Mouse (Mus musculus) myocyte (in vitro differentiated cells): ENCODE measurements around the gene Ptprd. TPM values are rescaled to one million over a fixed set of nuclear protein-coding genes. Genes with fewer than 3 reads are reported as not detected.

Experiments used
- H3K27me3 ChIP-seq: one replicate; pipeline ENCODE4 v1.6.1; 2011; ENCODE audit not compliant: control insufficient read depth, insufficient read depth, insufficient read length
- H3K36me3 ChIP-seq: one replicate; pipeline ENCODE4 v1.6.1; 2011; ENCODE audit not compliant: control insufficient read depth, insufficient read depth
- H3K4me2 ChIP-seq: one replicate; pipeline ENCODE4 v1.6.1; 2011; ENCODE audit warnings: low read depth, control low read depth
- H3K4me3 ChIP-seq: one replicate; pipeline ENCODE4 v1.5.1; 2011; ENCODE audit warnings: mild to moderate bottlenecking, control low read depth, moderate library complexity
- H3K79me2 ChIP-seq: one replicate; pipeline ENCODE4 v1.6.1; 2011; ENCODE audit not compliant: control insufficient read depth, insufficient read depth
- H3ac ChIP-seq: one replicate; pipeline ENCODE4 v1.6.1; 2011; ENCODE audit not compliant: control insufficient read depth, insufficient read length
- CEBPB ChIP-seq: IDR thresholded peaks from 2 replicates; pipeline ENCODE4 v1.6.1; 2011; ENCODE audit warnings: mild to moderate bottlenecking, moderate library complexity; ENCODE audit not compliant: poor library complexity, insufficient read depth, severe bottlenecking
- E2F4 ChIP-seq: IDR thresholded peaks from one replicate; pipeline ENCODE4 v1.6.1; 2011; ENCODE audit warnings: mild to moderate bottlenecking, control low read depth, moderate library complexity; ENCODE audit not compliant: insufficient read depth
- MAX ChIP-seq: IDR thresholded peaks from one replicate; pipeline ENCODE4 v1.6.1; 2011; ENCODE audit warnings: low read depth, mild to moderate bottlenecking, control low read depth
- MYOD1 ChIP-seq, 3 experiments: IDR thresholded peaks; one replicate each; pipeline ENCODE4 v1.6.1; 2011; ENCODE audit warnings: control low read depth in 2 of 3, low read depth in 2 of 3, mild to moderate bottlenecking in 2 of 3, moderate library complexity in 1 of 3; ENCODE audit not compliant: insufficient read length in 2 of 3, control insufficient read depth in 1 of 3
- MYOG ChIP-seq, 3 experiments: IDR thresholded peaks; one replicate each; pipeline ENCODE4 v1.6.1; 2011; ENCODE audit warnings: control low read depth in 2 of 3, low read depth in 2 of 3, mild to moderate bottlenecking in 2 of 3; ENCODE audit not compliant: insufficient read length in 2 of 3, control insufficient read depth in 1 of 3, insufficient read depth in 1 of 3
- POLR2A ChIP-seq: IDR thresholded peaks from one replicate; pipeline ENCODE4 v1.6.1; 2011; ENCODE audit warnings: low read depth, mild to moderate bottlenecking, control low read depth, moderate library complexity; ENCODE audit not compliant: insufficient read length
- POLR2AphosphoS2 ChIP-seq: IDR thresholded peaks from one replicate; pipeline ENCODE4 v1.6.1; 2011; ENCODE audit warnings: low read depth, control low read depth; ENCODE audit not compliant: insufficient read length
- REST ChIP-seq: IDR thresholded peaks from one replicate; pipeline ENCODE4 v1.6.1; 2011; ENCODE audit warnings: mild to moderate bottlenecking, control low read depth, moderate library complexity; ENCODE audit not compliant: insufficient read depth, insufficient read length
- SRF ChIP-seq: IDR thresholded peaks from one replicate; pipeline ENCODE4 v1.6.1; 2011; ENCODE audit warnings: low read depth; ENCODE audit not compliant: control insufficient read depth, insufficient read length
- TCF12 ChIP-seq: IDR thresholded peaks from one replicate; pipeline ENCODE4 v1.6.1; 2011; ENCODE audit warnings: mild to moderate bottlenecking, control low read depth; ENCODE audit not compliant: poor library complexity, insufficient read depth, severe bottlenecking
- TCF3 ChIP-seq: IDR thresholded peaks from one replicate; pipeline ENCODE4 v1.6.1; 2011; ENCODE audit warnings: low read depth, control low read depth; ENCODE audit not compliant: insufficient read length
- USF1 ChIP-seq: IDR thresholded peaks from one replicate; pipeline ENCODE4 v1.6.1; 2011; ENCODE audit warnings: low read depth, mild to moderate bottlenecking, control low read depth, moderate library complexity
- polyA plus RNA-seq: library from polyadenylated mRNA; unstranded; fragments of >200 nt; fragmentation: generic; extraction: Trizol; gene quantifications from one replicate; pipeline ENCODE4 v1.2.1, GENCODE M21; 2012; ENCODE audit warnings: missing spikeins

Gene Ptprd
- polyA plus RNA-seq, 1 experiment = 2.9 TPM

- TF ChIP-seq MYOG (IDR thresholded peaks at IDR 0.05; ENCODE audit: control insufficient read depth in 1 of 3, insufficient read depth in 1 of 3, insufficient read length in 2 of 3, low read depth in 2 of 3) = peak in 1 of 3 experiments; percentile 19
- no peak for TF ChIP-seq POLR2A
- Histone ChIP-seq H3K79me2 (no peaks in the 10 kb centered on the region), H3K4me2 (no peak overlapping the region), H3K27me3 (no peaks in the 10 kb centered on the region), H3K36me3 (no peaks in the 10 kb centered on the region), H3K4me3 (no peak overlapping the region), H3ac (no peak overlapping the region)
These were observed 1409.1 kb downstream of the Ptprd start for GRCm38 (mm10) chr4:76802708-76803107.

GRCm38 (mm10) chr4:76798010-76799007 is 1413.5 kb downstream of the Ptprd start:
- H3K27me3 ChIP-seq = no peaks in the 10 kb centered on the region
- H3ac ChIP-seq = no peak overlapping the region
- no peak for TF ChIP-seq POLR2A
- H3K4me2 ChIP-seq = no peak overlapping the region
- H3K36me3 ChIP-seq = no peaks in the 10 kb centered on the region
- H3K4me3 ChIP-seq = no peak overlapping the region
- H3K79me2 ChIP-seq = no peaks in the 10 kb centered on the region

GRCm38 (mm10) chr4:76785389-76785788 is 1426.4 kb downstream of the Ptprd start:
- Histone ChIP-seq H3K27me3 (no peaks in the 10 kb centered on the region), H3K79me2 (no peaks in the 10 kb centered on the region), H3K36me3 (no peaks in the 10 kb centered on the region), H3K4me3 (no peak overlapping the region), H3K4me2 (no peak overlapping the region), H3ac (no peak overlapping the region)
- TF ChIP-seq MAX (no peak), MYOD1 (IDR thresholded peaks at IDR 0.05; ENCODE audit: control insufficient read depth in 1 of 3, insufficient read length in 2 of 3, low read depth in 2 of 3) (no peak), E2F4 (no peak), TCF3 (no peak), MYOG (IDR thresholded peaks at IDR 0.05; ENCODE audit: control insufficient read depth in 1 of 3, insufficient read depth in 1 of 3, insufficient read length in 2 of 3, low read depth in 2 of 3) (no peak), CEBPB (no peak), POLR2A (no peak), USF1 (no peak), TCF12 (no peak), SRF (no peak), REST (no peak), POLR2AphosphoS2 (no peak)

GRCm38 (mm10) chr4:76779558-76780124 is 1432.1 kb downstream of the Ptprd start:
- no peak overlapping the region for H3ac ChIP-seq
- TF ChIP-seq POLR2A (no peak), POLR2AphosphoS2 (no peak), MYOG (IDR thresholded peaks at IDR 0.05; ENCODE audit: control insufficient read depth in 1 of 3, insufficient read depth in 1 of 3, insufficient read length in 2 of 3, low read depth in 2 of 3) (no peak), TCF3 (no peak)
- no peak overlapping the region for H3K4me2 ChIP-seq
- no peaks in the 10 kb centered on the region for H3K27me3 ChIP-seq
- no peaks in the 10 kb centered on the region for H3K36me3 ChIP-seq
- no peak overlapping the region for H3K4me3 ChIP-seq
- no peaks in the 10 kb centered on the region for H3K79me2 ChIP-seq

GRCm38 (mm10) chr4:76766918-76767317 is 1444.8 kb downstream of the Ptprd start:
- Histone ChIP-seq H3K36me3 (no peaks in the 10 kb centered on the region), H3ac (no peak overlapping the region), H3K4me3 (no peak overlapping the region), H3K79me2 (peaks cover 5% of the 10 kb centered on the region), H3K27me3 (no peaks in the 10 kb centered on the region), H3K4me2 (peak overlapping the region; percentile 60)
- TF ChIP-seq E2F4 (no peak), MYOD1 (IDR thresholded peaks at IDR 0.05; ENCODE audit: control insufficient read depth in 1 of 3, insufficient read length in 2 of 3, low read depth in 2 of 3) (peak in 1 of 3 experiments; percentile 20), SRF (no peak), REST (no peak), CEBPB (no peak), MYOG (IDR thresholded peaks at IDR 0.05; ENCODE audit: control insufficient read depth in 1 of 3, insufficient read depth in 1 of 3, insufficient read length in 2 of 3, low read depth in 2 of 3) (no peak), TCF3 (no peak)
